Mouse (Mus musculus) cerebellum, adult 8-10 months (tissue): ENCODE measurements at regions not wholly inside any gene's neighbourhood (a gene's known extent, or its start where the extent isn't known, plus 50 kb on each side); places are given as distances from the start of the nearest gene placed in this dataset.

Experiments used
- DNase-seq: peaks from one replicate; pipeline ENCODE4 v3.0.0; 2022

DNA sequence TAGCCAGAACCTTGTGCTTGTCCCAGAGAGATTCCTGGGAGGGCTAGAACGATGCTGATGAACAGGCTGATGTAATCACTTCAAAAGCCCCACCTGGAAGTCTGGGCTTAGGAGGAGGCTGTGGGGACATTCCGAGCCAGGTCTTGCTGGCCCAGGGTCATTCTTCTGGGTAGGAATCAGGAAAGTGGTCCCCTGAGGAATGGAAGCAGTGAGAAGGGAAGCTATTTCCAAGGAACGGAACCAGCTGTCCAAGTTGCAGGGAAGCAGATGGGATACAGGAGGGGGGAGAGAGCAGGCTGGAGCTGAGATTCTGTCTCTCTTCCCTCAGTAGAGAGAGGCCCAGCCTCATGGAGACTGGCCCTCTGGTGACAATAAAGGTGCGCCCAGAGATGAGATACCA, 243.9 kb downstream of the Tcf7l2 start:
- DNase-seq: no peak

DNA sequence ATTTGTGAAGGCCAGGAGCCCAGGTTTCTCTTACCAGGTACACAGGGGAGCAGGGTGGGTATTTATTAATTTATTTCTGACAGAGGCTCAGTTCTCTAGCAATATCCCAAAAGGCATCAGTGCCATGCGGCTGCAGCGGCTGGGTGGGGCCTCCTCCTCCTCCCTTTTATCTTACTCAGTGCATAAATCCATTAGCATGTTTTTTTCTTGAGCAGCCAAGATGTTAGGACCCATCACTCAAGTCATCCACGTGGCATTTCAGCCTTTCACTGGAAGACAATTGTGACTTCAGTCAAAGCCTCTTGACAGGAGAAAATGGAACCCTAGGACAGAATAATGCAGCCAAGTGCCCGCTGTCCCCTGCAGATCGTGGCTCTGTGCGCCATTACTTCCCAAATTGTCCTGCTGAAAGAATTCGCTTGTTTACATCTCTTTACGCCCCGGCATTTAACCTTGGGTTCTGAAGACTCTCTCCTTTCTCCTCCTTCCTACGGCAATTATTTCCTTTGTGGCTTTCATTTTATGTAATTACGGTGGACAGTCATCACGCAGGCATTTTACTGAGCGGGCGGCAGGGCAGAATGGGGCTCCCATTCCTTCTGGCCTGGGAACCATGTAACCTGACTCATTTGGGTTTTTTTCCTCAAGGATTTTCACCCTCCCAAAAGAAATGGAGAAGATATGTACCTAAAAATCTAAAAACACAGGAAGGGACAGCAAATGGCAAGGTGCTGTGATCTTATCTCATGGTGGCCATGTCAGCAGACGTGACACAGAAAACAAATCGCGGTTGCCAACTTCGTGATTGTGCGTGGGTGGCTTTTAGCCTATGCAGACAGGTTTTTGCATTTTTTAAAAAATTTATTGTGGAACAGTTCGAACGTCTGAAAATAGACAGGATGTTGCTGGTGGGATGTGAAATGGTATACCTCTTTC, 250.4 kb downstream of the Tcf7l2 start:
- no peak for DNase-seq

DNA sequence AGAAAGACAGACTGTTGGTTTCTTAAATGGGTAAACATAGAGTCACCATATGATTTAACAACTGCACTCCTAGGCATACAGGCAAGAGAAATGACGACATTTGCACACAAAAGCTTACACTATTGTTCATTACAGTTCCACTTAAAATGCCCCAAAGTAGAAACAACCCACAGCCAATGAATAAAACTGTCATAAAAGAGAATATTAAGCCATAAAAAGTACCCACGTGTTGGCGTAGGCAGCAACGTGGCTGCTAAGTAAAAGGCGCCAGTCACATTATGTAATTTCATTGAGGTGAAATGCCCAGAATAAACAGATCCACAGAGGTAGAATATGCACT, 251.1 kb downstream of the Tcf7l2 start:
- no peak for DNase-seq

DNA sequence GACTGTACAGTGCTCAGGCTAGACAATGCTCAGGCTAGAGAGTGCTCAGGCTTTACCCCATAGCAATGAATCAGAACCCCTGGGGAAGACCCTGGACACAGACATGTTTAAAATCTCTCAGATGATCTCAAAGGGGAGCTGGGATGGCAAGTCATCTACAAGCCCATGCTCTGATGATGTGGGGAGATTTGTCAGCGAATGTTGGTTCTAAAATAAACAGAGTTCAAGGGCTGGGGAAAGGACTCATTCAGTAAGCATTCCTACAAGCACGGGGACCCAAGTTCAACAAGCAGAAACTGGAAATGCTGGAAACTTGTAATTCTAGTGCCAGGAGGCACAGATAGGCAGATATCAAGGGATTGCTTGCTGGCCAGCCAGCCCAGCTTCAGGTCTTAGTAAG, 254.1 kb downstream of the Tcf7l2 start:
- no peak for DNase-seq

DNA sequence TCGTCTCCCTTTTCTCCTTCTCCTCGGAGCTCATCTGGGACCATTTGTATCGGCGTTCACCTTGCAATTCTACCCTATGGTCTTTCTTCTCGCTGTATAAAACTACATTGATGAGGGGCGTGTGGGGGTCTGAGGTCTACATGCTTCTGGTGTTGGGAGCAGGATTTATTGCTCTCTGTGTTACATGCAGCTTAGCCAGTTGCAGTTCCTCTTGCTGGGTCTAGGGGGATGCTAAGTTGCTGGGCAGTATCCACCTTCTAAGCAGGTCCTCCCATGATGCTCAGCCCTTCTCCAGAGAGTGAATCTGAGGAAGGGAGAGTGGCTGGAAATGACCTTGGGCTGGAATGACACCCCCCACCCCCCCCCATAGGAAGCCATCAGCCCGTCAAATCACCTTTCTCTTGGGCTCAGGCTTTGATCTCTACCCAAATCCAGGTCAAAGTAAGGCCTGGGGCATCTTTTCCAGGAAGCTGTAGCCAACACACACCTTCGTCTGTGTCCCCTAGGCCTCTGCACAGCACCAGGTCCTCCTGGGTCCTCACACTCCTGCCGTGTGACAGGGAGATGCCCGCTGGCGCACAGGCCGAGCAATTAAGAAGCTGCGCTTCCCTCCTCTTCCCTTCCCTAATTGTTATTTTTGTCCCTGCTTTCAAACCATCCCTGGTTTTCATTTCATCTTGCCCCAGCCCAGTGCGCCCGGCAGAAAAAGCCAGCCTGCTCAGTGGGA, 257.0 kb downstream of the Tcf7l2 start:
- DNase-seq: no peak

DNA sequence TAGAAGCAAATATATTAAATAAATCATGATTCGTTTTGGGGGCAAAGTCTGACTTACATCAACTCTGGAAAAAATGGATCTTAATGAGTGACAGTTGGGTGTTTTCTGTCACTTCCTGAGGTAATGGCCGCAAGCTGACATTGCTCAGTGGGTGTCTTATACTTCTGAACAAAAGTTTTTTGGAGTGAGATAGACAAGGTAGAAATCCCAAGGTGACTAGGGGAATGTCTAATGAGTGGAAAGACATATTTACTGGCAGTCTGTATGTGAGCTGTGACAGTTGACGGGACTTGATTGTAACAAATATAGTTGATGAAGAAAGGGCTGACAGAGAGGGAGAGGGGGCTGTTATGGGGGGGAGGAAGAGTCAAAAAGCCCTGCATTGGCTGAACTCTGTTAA, 257.8 kb downstream of the Tcf7l2 start:
- no peak for DNase-seq

DNA sequence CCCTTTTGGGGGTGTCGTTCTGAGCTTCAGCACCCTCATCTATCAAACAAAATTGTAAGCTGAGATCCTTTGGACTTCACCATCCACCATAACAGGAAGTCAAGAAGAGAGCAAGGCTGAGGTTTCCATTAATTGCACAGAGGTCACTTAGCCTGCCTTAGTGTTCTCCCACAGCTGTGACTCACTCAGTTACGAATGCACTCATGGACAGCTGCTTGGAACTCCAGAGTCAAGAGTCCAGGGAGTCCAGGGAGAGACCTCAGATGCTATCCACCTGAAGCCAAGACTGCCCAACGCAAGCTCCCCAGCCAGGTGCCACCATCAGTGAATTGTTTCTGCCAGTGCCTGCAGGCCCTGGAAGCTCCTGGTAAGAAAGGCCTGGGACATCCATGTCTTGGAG, 259.8 kb downstream of the Tcf7l2 start:
- no peak for DNase-seq

DNA sequence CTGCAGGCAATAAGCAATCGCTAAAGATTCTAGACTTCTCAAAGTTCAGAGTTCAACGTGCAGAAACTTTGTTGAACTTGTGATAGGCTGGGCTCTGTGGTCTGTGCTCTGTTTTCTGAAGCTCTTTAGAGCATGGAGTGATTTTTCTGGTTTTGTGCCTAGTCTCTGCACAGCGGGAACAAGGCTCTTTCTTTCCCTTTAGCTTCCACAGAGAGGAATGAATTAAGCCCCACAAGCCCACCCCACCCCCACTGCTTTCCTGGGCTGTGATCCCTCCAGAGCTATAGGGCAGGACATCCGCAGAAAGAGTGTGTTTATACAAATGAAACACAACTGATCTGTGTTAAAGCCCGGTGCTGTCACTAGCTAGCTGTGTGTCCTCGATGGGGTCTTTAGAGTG, 264.3 kb downstream of the Tcf7l2 start:
- no peak for DNase-seq

DNA sequence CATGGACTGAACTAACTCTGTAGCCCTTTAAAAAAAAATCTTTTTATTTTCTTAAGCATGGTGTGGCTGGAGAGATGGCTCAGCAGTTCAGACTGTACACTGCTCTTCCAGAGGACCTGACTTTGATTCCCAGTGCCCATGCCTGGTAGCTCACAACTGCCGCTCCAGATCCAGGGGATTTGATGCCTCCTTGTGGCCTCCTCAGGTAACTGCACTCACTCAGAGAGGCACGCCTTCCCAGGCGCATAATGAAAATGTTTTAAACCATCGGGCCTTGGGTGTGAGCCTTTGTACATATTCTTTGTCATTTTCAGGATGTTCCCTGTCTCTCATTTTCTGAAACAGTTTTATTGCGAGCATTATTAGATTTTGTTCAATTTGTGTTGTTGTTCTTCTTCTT, 265.8 kb downstream of the Tcf7l2 start:
- no peak for DNase-seq

DNA sequence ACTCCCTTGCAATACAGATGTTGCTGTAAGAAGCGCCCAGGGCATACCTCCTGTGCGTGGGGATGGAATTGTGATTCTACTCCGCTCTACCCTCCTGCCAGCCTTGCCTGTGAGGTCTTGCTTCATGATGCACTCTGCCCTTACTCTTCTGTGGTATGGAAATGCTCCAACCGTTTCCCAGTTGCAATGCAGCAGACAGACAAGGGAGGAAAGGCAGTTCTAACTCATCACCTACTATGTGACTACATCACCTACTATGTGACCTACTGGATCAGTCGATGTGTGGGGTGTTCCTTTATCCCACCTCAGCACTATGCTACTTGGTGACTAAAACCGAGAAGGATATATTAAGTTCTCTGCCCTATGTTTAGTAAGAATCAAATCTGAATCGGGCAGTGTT, 269.1 kb downstream of the Tcf7l2 start:
- DNase-seq: no peak

DNA sequence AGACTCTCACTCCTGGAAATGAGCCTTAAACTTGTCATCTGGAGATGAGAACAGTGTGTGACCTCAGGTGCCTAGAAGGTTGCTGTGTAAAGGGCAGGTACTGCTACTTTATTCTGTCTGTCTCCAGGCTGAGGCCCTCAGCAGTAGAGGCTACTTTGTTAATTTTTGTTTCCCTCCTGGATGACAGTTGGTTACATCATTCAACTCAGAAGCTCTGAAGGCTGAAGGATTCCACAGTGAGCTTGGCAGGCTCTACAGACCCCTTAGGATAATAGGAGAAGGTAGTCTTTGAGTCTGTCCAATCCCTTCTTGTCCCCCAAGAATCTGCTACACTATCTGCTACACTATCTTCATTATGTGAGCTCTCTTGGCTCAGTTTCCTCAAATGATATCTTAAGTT, 269.7 kb downstream of the Tcf7l2 start:
- DNase-seq: no peak

DNA sequence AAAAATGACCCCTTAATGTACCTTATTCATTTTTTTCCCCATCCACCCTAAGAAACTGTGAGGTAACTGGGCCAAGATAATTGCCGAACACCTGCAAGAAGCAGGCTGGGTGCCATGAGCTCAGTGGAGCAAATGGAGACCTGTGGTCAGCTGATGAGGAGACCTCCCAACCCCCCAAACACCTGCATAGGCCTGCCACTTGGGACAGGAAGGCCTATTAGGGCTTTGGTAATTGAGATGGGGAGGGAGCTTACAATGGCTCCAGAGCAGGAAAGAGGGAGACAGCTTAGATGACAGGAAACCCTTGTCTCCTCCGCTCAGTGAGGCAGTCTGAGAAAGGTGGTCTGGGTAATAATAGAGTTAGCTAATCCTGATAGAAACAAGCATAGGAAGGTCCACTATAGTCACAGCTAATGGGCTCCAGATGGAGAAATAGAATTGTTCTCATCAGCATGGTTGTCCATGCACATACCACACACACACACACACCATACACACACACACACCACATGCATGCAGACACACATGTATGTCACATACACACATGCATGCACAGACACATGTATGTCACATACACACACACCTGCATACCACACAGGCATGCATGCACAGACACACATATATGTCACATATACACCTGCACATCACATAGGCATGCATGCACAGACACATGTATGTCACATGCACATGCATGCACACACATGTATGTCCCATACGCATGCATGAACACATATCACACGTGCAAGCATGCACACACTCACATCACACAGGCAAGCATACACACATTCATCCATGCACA, 270.2 kb upstream of the Habp2 start:
- no peak for DNase-seq

DNA sequence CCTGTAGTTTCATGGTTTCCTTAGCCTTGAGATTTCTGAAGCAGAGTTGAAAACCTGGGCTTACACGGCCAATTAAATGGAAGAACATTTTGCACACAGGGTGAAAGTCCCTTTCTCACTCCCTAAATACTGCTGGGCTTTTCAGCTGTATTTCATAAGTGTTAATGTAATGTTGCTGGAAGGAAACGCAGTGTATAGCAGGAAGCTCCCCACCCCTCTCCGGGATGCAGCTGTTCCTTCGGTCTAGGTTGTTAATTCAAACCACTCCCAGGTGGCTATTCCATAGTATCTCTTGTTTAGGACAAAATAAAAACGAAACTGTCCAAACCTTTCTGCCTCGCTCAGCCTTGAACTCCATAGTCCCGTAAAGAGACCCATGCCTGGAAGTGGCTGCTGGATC, 269.4 kb upstream of the Habp2 start:
- no peak for DNase-seq

DNA sequence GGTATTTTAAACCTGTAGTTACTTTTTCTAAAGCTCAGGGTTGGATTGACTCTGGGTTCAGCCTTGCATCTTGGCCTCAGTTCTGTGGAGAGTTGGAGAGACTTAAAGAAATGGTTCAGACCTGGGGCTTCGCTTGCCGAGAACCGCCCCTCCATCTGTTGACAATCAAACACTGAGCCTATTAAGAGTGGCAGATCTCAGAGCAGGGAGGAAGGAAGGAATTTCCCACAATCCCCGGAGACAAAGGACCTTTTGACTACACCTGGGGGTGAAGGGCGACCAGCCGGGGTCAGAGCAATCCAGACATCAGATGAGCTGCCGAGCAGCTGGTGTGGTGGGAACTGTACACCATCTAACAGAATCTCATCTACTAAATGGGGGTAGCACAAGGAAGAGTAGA, 267.8 kb upstream of the Habp2 start:
- DNase-seq: no peak

DNA sequence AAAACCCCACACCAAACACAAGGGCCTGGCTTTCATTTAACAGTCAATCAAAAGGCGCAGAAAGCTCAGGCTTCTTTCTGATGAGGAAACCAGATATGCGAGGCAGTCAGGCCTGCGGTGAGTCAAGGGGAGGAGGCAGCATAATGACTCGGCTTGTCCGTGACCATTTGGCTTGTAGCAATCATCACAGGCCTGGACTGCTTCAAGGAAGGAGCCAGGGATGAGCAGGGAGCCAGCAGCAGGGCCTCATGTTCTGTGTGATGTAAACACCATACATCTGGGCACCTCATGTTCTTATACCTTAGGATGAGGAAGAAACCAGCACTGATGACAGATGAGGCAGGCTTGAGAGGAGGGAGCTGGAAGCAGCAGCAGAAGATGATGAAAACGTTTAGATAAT, 264.6 kb upstream of the Habp2 start:
- DNase-seq: no peak

DNA sequence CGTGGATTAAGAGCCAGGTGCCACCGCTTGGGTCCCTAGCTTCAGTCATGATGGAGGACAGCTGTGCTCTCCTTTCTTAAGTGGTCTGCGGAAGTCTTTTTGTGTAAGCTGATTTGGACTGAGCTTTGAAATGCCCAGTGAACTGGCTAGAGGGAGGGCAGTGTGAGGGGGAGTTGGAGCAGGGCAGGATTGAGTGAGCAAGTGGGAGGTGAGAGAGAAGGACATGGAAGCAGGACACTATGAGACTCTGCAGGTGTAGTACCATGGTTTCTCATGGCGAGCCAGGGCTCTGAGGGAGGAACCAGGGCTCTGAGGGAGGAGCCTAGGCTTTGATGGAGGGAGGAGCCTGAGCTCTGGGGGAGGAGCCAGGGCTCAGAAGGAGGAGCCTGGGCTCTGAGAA, 262.3 kb upstream of the Habp2 start:
- no peak for DNase-seq

DNA sequence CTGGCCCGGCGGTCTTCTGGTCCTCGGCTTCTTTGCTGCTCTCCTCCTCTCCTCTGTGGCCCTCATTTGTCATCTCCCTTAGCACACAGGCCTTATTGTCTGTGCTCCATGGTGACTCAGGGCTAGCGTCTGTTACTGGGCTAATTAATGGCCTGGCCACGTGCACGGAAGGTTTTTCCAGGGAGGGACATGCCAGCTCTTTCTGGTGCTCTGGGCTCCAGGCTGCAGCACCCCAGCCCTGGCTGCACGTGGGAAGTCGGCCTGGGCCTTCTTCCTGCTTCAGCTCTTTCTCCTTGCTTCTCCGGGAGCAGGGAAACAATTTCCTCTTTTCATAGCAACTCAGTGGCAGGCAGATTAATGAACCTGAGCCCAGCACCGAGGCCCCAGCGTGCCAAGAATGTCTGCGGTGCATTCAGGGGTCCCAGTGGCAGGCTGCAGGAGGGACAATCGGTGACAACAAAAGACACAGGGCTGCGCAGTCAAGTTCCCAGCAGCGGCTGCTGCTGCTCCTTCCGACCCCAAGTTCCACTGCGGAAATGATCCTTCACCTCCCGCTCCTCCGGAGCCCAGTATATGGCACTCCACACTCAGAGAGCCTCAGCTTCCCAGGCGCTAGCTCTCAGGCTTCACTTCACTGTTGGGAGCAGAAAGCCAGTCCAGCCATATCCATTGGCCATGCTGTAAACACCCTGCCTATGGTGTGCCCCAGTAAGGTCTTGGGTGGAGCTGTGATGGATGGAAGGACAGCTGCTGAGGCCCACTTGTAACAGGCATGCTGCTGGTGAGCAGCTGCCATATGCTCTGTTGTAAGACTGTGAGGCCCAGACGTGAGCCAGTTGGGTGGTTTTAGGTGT, 257.3 kb upstream of the Habp2 start:
- peak; percentile 5 for DNase-seq

DNA sequence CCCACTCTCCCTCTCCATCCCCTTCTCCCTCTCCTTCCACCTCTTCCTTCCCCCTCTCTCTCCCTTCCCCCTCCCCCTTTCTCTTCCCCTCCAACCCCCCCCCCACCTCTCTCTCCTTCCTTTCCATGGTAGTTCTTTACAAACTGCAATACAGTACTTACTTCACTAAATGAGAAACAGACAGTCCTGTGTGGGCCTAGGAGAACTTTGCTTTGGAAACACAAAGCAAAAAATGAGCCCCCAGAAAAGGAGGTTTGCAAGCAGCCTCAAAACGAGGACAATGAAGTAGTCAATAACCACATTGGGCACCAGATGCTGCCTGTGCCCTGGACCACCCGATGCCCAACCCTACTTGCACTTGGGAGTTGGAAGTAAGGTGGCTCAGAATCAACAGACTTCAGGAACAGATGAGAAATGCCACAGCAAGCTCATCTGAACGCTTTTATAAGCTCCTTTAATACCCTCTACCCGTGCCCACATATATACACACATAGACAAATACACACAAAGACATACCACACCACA, 256.5 kb upstream of the Habp2 start:
- no peak for DNase-seq

DNA sequence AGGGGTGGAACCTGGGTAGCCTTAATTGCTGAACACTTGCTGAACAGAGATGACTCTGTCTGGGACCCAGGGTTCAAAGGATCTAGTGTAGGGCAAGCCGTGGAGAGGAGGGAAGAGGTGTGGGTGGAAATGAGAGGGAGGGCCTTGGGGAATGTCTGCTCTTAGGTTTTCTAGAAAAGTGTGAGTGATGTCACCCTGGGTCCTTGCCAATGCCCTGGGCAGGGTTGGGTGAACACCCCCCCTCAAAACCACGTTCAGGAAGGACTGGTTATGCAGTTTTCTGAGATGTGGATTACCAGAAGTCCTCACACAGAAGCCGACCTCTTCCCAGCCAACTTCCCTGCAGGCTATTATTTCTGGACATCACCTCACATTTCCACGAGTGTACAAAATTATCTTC, 252.4 kb upstream of the Habp2 start:
- DNase-seq: no peak

DNA sequence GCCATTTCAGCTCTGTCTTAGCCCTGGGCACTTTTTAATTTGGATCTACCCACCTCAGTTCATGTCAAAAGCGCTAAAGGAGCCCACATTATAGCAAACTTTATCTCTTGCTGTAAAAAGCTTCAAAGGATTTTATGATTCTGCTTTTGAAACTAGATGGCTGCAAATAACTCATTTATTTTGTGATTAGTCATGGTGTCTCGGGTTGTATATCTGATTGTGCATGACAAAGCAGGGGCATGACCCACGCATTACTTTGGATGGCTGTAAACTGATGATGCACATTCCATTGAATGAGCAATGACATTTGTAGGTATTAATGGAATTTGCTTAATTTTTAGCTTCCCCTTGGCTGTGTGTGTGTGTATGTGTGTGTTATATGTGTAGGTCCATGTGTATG, 249.4 kb upstream of the Habp2 start:
- DNase-seq: no peak

DNA sequence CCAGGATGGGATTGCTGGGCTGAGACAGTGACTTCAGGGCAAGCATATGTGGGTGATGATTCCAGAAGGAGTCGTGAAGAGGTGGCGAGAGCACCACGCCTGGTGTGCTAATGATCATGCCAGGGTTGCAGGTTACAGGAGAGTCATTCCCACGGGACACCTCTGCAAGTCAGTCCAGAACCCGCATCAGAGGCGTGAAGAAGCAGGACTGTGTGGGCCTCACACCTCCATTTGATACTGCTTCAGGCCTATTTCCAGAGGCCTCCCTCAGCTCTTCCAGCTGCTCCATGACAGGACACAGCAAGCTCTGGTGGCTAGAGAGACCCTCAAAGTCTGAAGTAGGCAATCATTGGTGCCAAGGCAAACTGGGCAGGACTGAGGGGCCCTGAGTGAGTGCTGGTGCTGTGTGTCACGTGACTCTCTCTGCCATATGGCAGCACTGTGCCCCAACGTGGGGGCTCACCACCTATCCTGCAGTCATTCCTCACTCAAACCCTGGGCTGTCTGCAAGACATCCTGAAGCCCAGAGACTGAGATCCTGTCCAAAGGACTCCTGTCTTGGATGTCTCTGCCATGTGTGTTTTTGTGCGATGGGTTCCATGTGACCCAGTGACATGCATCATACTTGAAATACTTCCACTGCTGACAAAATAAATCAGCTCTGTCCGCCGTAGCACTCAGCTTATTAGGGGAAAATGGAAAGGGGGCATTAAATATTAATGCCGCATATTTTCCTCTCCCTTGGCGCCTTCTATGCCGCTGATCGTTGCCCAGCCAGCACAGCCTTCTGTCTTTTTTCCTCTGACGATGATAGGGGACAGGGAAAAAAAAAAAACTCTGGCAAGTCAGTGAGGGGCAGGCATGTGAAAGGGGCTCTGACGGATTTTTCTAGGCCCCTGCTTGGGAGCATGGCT, 247.6 kb upstream of the Habp2 start:
- no peak for DNase-seq
